Mouse (Mus musculus) midbrain, embryonic 10.5 days (tissue): ENCODE measurements around the gene Mup19. TPM values are rescaled to one million over a fixed set of nuclear protein-coding genes. Genes with fewer than 3 reads are reported as not detected.
"Not testable (repeated sequence)": the region's sequence is repeated elsewhere in the genome, so short reads cannot be mapped to it uniquely, and the experiment has no call there.

Source experiments
- DNase-seq: peaks from one replicate; pipeline ENCODE4 v3.0.0-alpha.2; 2017; ENCODE audit warnings: low spot score
- H3K27ac ChIP-seq: fragments of 300-500 bp; sonication (generic); replicated peaks from 2 replicates; pipeline ENCODE4 v1.5.1; 2016; ENCODE audit warnings: mild to moderate bottlenecking
- H3K27me3 ChIP-seq: fragments of 300-500 bp; sonication (generic); 2 replicates; pipeline ENCODE4 v1.6.1; 2016; ENCODE audit warnings: low read depth, mild to moderate bottlenecking; ENCODE audit not compliant: poor library complexity, severe bottlenecking
- H3K36me3 ChIP-seq: fragments of 300-500 bp; sonication (generic); 2 replicates; pipeline ENCODE4 v1.6.1; 2016; ENCODE audit warnings: mild to moderate bottlenecking, moderate library complexity
- H3K4me1 ChIP-seq: fragments of 300-500 bp; sonication (generic); 2 replicates; pipeline ENCODE4 v1.6.1; 2016
- H3K4me3 ChIP-seq: fragments of 300-500 bp; sonication (generic); 2 replicates; pipeline ENCODE4 v1.5.1; 2016; ENCODE audit warnings: mild to moderate bottlenecking, moderate library complexity
- H3K9me3 ChIP-seq: fragments of 300-500 bp; sonication (generic); replicated peaks from 2 replicates; pipeline ENCODE4 v1.6.1; 2016; ENCODE audit warnings: mild to moderate bottlenecking
- WGBS: fragments of 180-500 bp; shearing (Covaris S2); methylation state at CpG from one replicate; pipeline ENCODE4 v1.1.7; 2016; 5-methylcytosine and 5-hydroxymethylcytosine counted together
- polyA plus RNA-seq: library from polyadenylated mRNA; unstranded; fragments of >200 nt; fragmentation: Nextera tagmentation; extraction: Ambion mirVana; gene quantifications from 2 replicates; pipeline ENCODE4 v1.2.1, GENCODE M21; 2016

Mup19 gene
- polyA plus RNA-seq, result not detected in 2 replicates

GRCm38 (mm10) chr4:61782169-61782568 lies at the start of gene Mup19:
Gene Mup19, minus strand, starts transcription at chr4:61782269.
- not testable (repeated sequence) for H3K4me3 ChIP-seq, H3K9me3 ChIP-seq, DNase-seq, H3K4me1 ChIP-seq, H3K27ac ChIP-seq, H3K27me3 ChIP-seq, H3K36me3 ChIP-seq
- WGBS, result 92% methylated on average over 1 of the region's 5 CpGs

GRCm38 (mm10) chr4:61829211-61829610 lies 47.1 kb upstream of the Mup19 start:
- H3K27me3 ChIP-seq, result no peaks in the 10 kb centered on the region
- no peak overlapping the region for H3K27ac ChIP-seq
- H3K9me3 ChIP-seq, result peaks cover 24% of the 10 kb centered on the region
- DNase-seq, result no peak
- H3K4me3 ChIP-seq, result no peak overlapping the region
- H3K36me3 ChIP-seq, result no peaks in the 10 kb centered on the region
- WGBS, result 80% methylated on average over 4 of the region's 4 CpGs
- no peaks in the 10 kb centered on the region for H3K4me1 ChIP-seq

GRCm38 (mm10) chr4:61823185-61823584 lies 41.1 kb upstream of the Mup19 start:
- H3K4me3 ChIP-seq, result no peak overlapping the region
- H3K36me3 ChIP-seq, result no peaks in the 10 kb centered on the region
- no peak for DNase-seq
- H3K4me1 ChIP-seq, result no peaks in the 10 kb centered on the region
- H3K27me3 ChIP-seq, result no peaks in the 10 kb centered on the region
- peaks cover 32% of the 10 kb centered on the region for H3K9me3 ChIP-seq
- H3K27ac ChIP-seq, result no peak overlapping the region
- 90% methylated on average over 15 of the region's 15 CpGs for WGBS

DNA sequence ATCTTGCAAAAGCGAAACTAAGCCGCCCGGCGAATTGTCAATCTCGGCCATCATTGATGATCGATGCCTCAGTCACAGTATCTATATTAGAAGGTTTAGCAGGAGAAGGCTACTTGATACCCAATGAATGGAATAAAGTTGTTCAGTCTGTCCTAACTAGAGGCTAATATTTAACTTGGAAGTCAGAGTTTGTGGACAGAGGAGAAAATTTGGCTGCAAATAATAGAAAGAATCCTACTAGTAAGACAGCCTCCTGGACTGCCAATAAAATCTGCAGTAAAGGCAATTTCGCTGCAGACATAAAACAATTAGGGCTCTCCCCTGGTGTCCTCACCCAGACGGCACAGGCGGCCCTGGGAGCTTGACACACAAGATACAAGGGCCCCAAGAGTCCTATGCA lies 40.5 kb upstream of the Mup19 start:
- not testable (repeated sequence) for H3K4me3 ChIP-seq, DNase-seq, H3K4me1 ChIP-seq, H3K27ac ChIP-seq, H3K27me3 ChIP-seq, H3K36me3 ChIP-seq
- peaks cover 32% of the 10 kb centered on the region for H3K9me3 ChIP-seq
- 94% methylated on average over 9 of the region's 9 CpGs for WGBS

GRCm38 (mm10) chr4:61815602-61816001 lies 33.5 kb upstream of the Mup19 start:
- Histone ChIP-seq H3K4me1 (no peaks in the 10 kb centered on the region), H3K27ac (no peak overlapping the region), H3K9me3 (0 out of 2 replicates have a peak, but pooled peaks cover 5% of the 10 kb centered on the region), H3K27me3 (no peaks in the 10 kb centered on the region), H3K36me3 (no peaks in the 10 kb centered on the region), H3K4me3 (no peak overlapping the region)
- WGBS, result 80% methylated on average over 2 of the region's 2 CpGs
- no peak for DNase-seq

DNA sequence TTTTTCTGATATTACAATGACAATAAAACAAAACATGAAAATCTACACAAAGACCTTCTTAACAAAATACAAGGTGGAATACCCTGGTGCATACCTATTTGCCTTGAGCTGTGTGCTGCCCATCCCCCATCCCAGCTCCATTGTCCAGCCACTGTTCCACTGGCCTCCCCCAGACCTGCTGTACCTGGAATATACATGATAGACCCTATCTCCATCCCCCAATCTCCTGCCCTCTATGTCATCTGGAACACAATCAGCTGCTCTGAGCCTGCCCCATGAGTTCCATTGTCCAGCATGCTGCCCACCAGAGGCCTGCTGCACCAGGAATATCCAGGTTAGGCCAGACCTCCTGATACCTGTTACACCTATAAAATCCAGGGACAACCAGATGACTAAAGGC lies 31.4 kb upstream of the Mup19 start:
- no peaks in the 10 kb centered on the region for H3K4me1 ChIP-seq
- no peak for DNase-seq
- no peak overlapping the region for H3K27ac ChIP-seq
- peaks cover 8% of the 10 kb centered on the region; the same call in 1 of the 2 replicates for H3K9me3 ChIP-seq
- H3K36me3 ChIP-seq, result no peaks in the 10 kb centered on the region
- H3K4me3 ChIP-seq, result no peak overlapping the region
- H3K27me3 ChIP-seq, result no peaks in the 10 kb centered on the region

DNA sequence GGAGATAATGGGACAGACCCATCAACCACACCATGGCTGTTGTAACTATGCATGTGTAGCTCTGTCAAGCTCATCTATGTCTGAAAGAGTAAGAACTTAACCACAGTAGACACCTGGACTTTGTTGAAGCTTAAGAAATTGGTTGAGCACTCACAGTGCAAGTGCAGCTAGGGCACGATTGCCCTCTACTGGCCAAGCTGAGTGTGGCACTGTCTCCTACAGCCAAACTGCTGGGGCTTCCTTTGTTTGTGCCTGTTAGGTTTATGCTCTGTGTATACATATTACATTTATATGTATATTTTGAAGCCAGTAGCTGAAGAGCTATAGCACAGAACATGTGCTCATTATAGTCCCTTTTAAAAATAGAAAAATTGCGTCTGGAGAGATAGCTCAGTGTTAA lies 29.1 kb upstream of the Mup19 start:
- H3K4me1 ChIP-seq, H3K27me3 ChIP-seq, H3K36me3 ChIP-seq, H3K27ac ChIP-seq, H3K4me3 ChIP-seq: not testable (repeated sequence)
- peaks cover 11% of the 10 kb centered on the region; the same call in 1 of the 2 replicates for H3K9me3 ChIP-seq
- peak; percentile 29 for DNase-seq
- 15% methylated on average over 2 of the region's 2 CpGs for WGBS

- not testable (repeated sequence) for H3K4me3 ChIP-seq, DNase-seq, H3K4me1 ChIP-seq, H3K36me3 ChIP-seq, H3K27me3 ChIP-seq, H3K27ac ChIP-seq
- H3K9me3 ChIP-seq, result peaks cover 11% of the 10 kb centered on the region; the same call in 1 of the 2 replicates
- WGBS, result 89% methylated on average over 3 of the region's 3 CpGs
These were observed 26.9 kb upstream of the Mup19 start for GRCm38 (mm10) chr4:61808926-61809325.

DNA sequence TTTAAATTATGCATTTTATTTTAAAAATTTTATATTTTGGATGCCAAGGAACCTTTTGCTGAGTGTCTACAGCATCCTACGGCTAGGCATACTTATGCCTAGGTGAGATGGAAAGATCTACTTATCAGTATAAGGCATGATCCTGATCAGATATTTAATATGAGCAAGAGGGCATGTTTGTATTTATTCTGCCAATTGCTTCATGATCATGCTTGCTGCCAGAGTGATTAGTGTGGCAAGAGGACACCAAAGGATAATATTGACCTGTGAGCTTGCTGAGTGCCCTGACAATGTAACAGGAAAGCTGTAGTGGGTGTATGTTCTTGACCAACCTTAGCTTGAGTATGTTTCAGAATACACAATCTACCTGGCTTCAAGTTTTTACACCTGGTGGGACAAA lies 7.6 kb upstream of the Mup19 start:
- DNase-seq, H3K27ac ChIP-seq, H3K36me3 ChIP-seq, H3K4me1 ChIP-seq, H3K27me3 ChIP-seq, H3K9me3 ChIP-seq, H3K4me3 ChIP-seq: not testable (repeated sequence)
- WGBS, result 97% methylated on average over 1 of the region's 1 CpGs

- 93% methylated on average over 1 of the region's 1 CpGs for WGBS
- DNase-seq, H3K27me3 ChIP-seq: not testable (repeated sequence)
These were observed 2.2 kb upstream of the Mup19 start for GRCm38 (mm10) chr4:61784231-61784630.

More at GRCm38 (mm10) chr4:61784231-61784630, 2.2 kb upstream of the Mup19 start:
- H3K4me1 ChIP-seq, H3K9me3 ChIP-seq, H3K4me3 ChIP-seq, H3K36me3 ChIP-seq, H3K27ac ChIP-seq: not testable (repeated sequence)

Other genes with a start within 250 kb of the Mup19 start
- not detected in 2 replicates for gene Mup17, start 186.4 kb downstream of the Mup19 start, polyA plus RNA-seq
- gene Mup18, start 108.1 kb downstream of the Mup19 start, polyA plus RNA-seq, result not detected in 2 replicates
- gene Mup5, start 53.0 kb upstream of the Mup19 start, polyA plus RNA-seq, result not detected in 2 replicates